ENCODE assay signal across 10 mouse cellular contexts in the genomic region with DNA sequence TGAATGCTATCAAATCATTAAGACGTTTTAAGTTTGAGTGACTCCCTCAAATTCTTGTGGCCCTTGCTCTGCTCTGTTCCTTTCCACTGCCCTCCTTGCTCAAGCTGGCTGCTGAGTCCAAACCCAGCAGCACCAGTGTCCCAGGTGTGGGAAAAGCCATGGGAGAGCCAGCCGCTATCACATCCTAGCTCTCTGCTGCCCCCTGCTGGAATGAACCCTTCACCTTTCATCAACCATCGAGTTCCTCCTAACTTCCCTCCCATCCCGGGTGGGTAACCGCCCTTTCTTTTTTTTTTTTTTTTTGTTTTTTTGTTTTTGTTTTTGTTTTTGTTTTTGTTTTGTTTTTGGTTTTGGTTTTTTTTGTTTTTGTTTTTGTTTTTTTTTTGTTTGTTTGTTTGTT.
DNase-seq lines count a peak whose midpoint lies in the region; ATAC-seq and TF ChIP-seq lines count a peak whose summit lies in the region.
"Had no signal": no experiment of that assay in that cellular context is flagged by ENCODE, and none has a peak within 500 bp of the region (broad histone marks: within the 10 kb centered on the region; RNA-seq: fewer than 3 reads in every experiment).

No protein-coding gene starts in this region.

- H3K36me3 ChIP-seq in hindbrain, embryonic 11.5 days (ENCODE audit: control insufficient read depth, insufficient read depth, low read length): no peaks in the 10 kb centered on the region
- no peaks in the 10 kb centered on the region for H3K36me3 ChIP-seq in hindbrain, embryonic 13.5 days
- no peaks in the 10 kb centered on the region for H3K36me3 ChIP-seq in midbrain, postnatal 0 days (ENCODE audit: insufficient read depth, low read length)
- H3K36me3 ChIP-seq in thymus, adult 2 months (ENCODE audit: control insufficient read depth, insufficient read depth, low read length): no peaks in the 10 kb centered on the region
- H3K36me3 ChIP-seq: embryonic facial prominence, embryonic 12.5 days; midbrain, embryonic 12.5 days had no signal

- no peak for TF ChIP-seq POLR2A in thymus, adult 2 months (IDR thresholded peaks at IDR 0.05; ENCODE audit: control insufficient read depth, extremely low read depth, insufficient read depth, low read length, poor library complexity)

- ATAC-seq in hindbrain, embryonic 11.5 days (ENCODE audit: low FRiP score): no peak
- ATAC-seq in hindbrain, embryonic 13.5 days (ENCODE audit: low FRiP score): no peak
- ATAC-seq in granulocyte monocyte progenitor cell, adult 5-6 weeks (replicated peaks; ENCODE audit: poor library complexity, severe bottlenecking): peak; percentile 95
- ATAC-seq in midbrain, postnatal 0 days (ENCODE audit: low FRiP score): no peak

- no peaks in the 10 kb centered on the region for H3K9me3 ChIP-seq in hindbrain, embryonic 11.5 days (ENCODE audit: control insufficient read depth, low read length)
- no peaks in the 10 kb centered on the region for H3K9me3 ChIP-seq in hindbrain, embryonic 13.5 days
- H3K9me3 ChIP-seq in midbrain, postnatal 0 days (ENCODE audit: low read length): no peaks in the 10 kb centered on the region
- H3K9me3 ChIP-seq: embryonic facial prominence, embryonic 12.5 days; midbrain, embryonic 12.5 days had no signal

- no peak overlapping the region for H3K4me3 ChIP-seq in hindbrain, embryonic 11.5 days (ENCODE audit: low read depth, low read length)
- no peak overlapping the region for H3K4me3 ChIP-seq in hindbrain, embryonic 13.5 days
- H3K4me3 ChIP-seq in midbrain, postnatal 0 days (ENCODE audit: low read depth, low read length): no peak overlapping the region
- no peak overlapping the region for H3K4me3 ChIP-seq in thymus, adult 2 months (ENCODE audit: control insufficient read depth, insufficient read depth, low read length)
- H3K4me3 ChIP-seq: embryonic facial prominence, embryonic 12.5 days; midbrain, embryonic 12.5 days had no signal

- peak; percentile 79 for DNase-seq in hindbrain, embryonic 11.5 days (ENCODE audit: low spot score)
- peak; percentile 73 for DNase-seq in R1 (ENCODE audit: low read depth, low spot score)
- peak; percentile 71 to 83 for DNase-seq in cerebellum, postnatal 14 days
- DNase-seq in left cerebral cortex, adult 11 months (ENCODE audit: low spot score): peak; percentile 18
- peak; percentile 8 for DNase-seq in midbrain, postnatal 0 days (ENCODE audit: low spot score)
- DNase-seq in thymus, adult 2 months: peak; percentile 64

- no peak overlapping the region for H3K4me2 ChIP-seq in hindbrain, embryonic 11.5 days (replicated peaks; ENCODE audit: low read depth, low read length)
- no peak overlapping the region for H3K4me2 ChIP-seq in hindbrain, embryonic 13.5 days
- H3K4me2 ChIP-seq in midbrain, postnatal 0 days (ENCODE audit: low read depth, low read length, poor library complexity, severe bottlenecking): no peak overlapping the region
- H3K4me2 ChIP-seq: embryonic facial prominence, embryonic 12.5 days; midbrain, embryonic 12.5 days had no signal

- H3K27me3 ChIP-seq in hindbrain, embryonic 11.5 days (ENCODE audit: control insufficient read depth, insufficient read depth, low read length): no peaks in the 10 kb centered on the region
- 0 out of 2 replicates have a peak, but pooled peaks cover 2% of the 10 kb centered on the region for H3K27me3 ChIP-seq in hindbrain, embryonic 13.5 days
- no peaks in the 10 kb centered on the region for H3K27me3 ChIP-seq in midbrain, postnatal 0 days (ENCODE audit: insufficient read depth, low read length)
- H3K27me3 ChIP-seq in thymus, adult 2 months (ENCODE audit: control insufficient read depth, insufficient read depth, low read length): no peaks in the 10 kb centered on the region
- H3K27me3 ChIP-seq: embryonic facial prominence, embryonic 12.5 days had no signal

- H3K4me1 ChIP-seq in hindbrain, embryonic 11.5 days (replicated peaks; ENCODE audit: control insufficient read depth, insufficient read depth, low read length): no peaks in the 10 kb centered on the region
- no peaks in the 10 kb centered on the region for H3K4me1 ChIP-seq in hindbrain, embryonic 13.5 days (replicated peaks)
- no peaks in the 10 kb centered on the region for H3K4me1 ChIP-seq in midbrain, postnatal 0 days (ENCODE audit: insufficient read depth, low read length)
- H3K4me1 ChIP-seq in thymus, adult 2 months (replicated peaks; ENCODE audit: control insufficient read depth, insufficient read depth, low read length): peaks cover 6% of the 10 kb centered on the region; the same call in 1 of the 2 replicates
- H3K4me1 ChIP-seq: embryonic facial prominence, embryonic 12.5 days had no signal

- H3K9ac ChIP-seq in hindbrain, embryonic 11.5 days (ENCODE audit: low read depth, low read length): no peak overlapping the region
- H3K9ac ChIP-seq in hindbrain, embryonic 13.5 days: no peak overlapping the region
- no peak overlapping the region for H3K9ac ChIP-seq in midbrain, postnatal 0 days (replicated peaks; ENCODE audit: low read length, poor library complexity, severe bottlenecking)
- H3K9ac ChIP-seq: embryonic facial prominence, embryonic 12.5 days; midbrain, embryonic 12.5 days had no signal

- no peak overlapping the region for H3K27ac ChIP-seq in hindbrain, embryonic 11.5 days (ENCODE audit: low read depth, low read length)
- H3K27ac ChIP-seq in hindbrain, embryonic 13.5 days: no peak overlapping the region
- no peak overlapping the region for H3K27ac ChIP-seq in midbrain, postnatal 0 days (ENCODE audit: low read depth, low read length)
- H3K27ac ChIP-seq in thymus, adult 2 months (ENCODE audit: control insufficient read depth, insufficient read depth, low read length): no peak overlapping the region
- H3K27ac ChIP-seq: embryonic facial prominence, embryonic 12.5 days; midbrain, embryonic 12.5 days had no signal

- TF ChIP-seq CTCF in midbrain, postnatal 0 days (IDR thresholded peaks at IDR 0.05): peak; percentile 47
- TF ChIP-seq CTCF in thymus, adult 2 months (IDR thresholded peaks at IDR 0.05; ENCODE audit: borderline replicate concordance, control insufficient read depth, extremely low read depth, insufficient read depth, low read length, poor library complexity): peak; percentile 70; the same call in 1 of the 2 replicates

- WGBS in hindbrain, embryonic 11.5 days: 65% methylated on average over 5 of the region's 5 CpGs
- 64% methylated on average over 5 of the region's 5 CpGs for whole genome bisulfite sequencing in hindbrain, embryonic 13.5 days
- WGBS in midbrain, postnatal 0 days: 50% methylated on average over 5 of the region's 5 CpGs
- 49% methylated on average over 5 of the region's 5 CpGs for WGBS in thymus, adult 2 months

Comparison
In these comparisons a context has a peak if more than half of its experiments do, and no peak if none do; other contexts are left out.
1. DNase-seq: peak in every context shown above with its lines; median percentile 79 in hindbrain, embryonic 11.5 days; 77 in cerebellum, postnatal 14 days; 73 in R1; 64 in thymus, adult 2 months; 18 in left cerebral cortex, adult 11 months; 8 in midbrain, postnatal 0 days.